Mouse (Mus musculus) T-cell, adult 2 months (primary cell): ENCODE data around the gene Gcsh.

Experiments
- DNase-seq: peaks from one replicate; pipeline ENCODE4 v3.0.0; 2022; ENCODE audit warnings: low spot score

Gcsh gene

DNA sequence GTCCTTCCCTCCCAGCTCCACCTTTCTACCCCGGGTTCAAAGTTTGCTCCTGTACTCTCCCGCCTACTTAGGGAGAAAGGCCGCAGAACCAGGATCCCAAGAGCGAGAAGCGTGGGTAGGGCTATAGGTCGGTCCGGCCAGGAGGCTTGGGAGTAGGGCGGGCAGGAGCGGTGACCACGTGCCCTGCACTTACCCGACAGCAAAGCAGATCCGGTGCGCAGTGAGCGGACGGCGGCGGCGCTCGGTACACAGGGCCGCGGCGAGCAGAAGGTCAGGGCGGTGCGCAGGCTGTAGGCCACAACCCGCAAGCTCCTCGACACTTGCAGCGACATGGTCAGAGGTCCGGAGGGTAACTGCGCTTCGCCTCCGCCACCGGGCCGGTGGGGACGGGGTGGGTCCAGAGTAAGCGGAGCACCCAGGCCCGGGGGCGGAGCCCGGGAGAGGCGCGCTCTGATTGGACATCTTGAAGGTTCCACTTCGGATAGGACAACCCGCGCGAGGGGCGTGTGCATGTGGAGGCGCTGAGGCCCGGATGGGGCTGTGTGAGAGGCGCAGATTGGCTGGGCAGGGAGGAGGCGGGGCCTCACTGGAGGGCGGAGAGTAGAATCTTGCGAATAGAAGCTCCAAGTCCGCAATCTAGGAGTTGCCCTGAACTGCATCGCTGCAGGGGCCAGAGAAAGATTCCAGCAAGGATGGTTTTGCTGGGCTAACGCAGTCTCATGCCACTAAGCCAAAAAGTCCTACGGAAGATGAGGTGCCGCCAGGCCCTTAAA, at the start of gene Gcsh:
Gcsh (minus strand) TSS at position 443 of the 773 bp plus-strand sequence.
- DNase-seq = peak; percentile 97

DNA sequence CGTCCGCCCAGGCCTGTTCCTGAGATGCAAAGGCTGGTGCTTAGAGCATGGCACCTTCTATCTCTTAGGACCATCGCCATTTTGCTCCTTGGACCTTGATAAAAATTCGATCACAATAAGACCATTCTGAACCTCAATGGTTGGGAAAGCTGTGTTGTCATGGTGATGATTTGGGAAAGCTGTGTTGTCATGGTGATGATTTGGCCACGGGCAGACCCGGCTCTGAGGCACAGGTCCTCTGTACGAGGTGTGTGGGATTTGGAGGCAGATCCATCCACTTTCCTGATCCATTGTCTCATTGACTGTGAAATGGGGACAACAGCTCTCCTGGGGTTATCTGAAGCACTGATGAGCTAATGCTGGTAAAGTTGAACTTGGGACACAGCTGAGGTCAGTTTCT, 46.5 kb upstream of the Gcsh start:
- DNase-seq = no peak

DNA sequence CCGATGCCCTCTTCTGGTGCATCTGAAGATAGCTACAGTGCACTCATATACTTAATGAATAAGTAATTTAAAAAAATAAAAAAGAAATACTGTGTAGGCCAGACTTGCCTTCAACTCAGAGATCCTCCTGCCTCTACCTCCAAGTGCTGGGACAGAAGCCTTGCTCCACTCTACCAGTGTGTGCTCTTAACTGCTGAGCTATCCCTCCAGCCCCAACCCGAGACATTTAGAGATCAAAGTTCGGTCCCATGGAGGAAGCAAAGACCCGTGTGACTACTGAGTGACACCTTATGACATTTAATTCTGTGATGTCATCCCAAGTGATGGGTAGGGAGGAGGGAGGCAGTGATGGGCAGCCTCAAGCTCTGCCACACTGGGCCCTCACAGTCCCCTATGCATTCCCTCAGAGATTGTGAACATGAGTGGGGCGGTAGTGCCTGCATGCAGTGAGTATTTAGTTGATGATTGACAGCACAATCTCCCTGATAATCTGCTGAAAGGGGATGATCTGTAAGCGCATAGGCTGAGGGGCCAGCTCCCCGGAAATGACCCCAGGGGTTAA, 44.1 kb upstream of the Gcsh start:
- DNase-seq = no peak

DNA sequence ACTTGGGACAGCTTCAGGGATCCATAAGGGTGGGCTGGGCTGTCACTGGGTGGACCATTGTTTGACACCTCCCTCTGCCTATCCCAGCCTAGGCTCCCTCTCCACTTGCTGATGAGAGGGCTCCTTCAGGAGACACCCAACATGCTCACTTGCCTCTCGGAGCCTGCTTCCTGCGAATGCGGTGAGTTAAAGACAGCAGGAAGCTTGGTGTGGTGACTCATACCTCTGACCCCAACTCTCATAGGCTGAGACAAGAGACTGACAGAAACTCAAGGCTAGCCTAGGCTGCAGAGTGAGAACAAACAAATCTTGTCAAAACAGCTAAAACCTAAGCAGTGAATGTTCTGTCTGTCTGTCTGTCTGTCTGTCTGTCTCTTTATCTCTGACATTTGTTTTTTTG, 40.1 kb upstream of the Gcsh start:
- DNase-seq = peak; percentile 33

DNA sequence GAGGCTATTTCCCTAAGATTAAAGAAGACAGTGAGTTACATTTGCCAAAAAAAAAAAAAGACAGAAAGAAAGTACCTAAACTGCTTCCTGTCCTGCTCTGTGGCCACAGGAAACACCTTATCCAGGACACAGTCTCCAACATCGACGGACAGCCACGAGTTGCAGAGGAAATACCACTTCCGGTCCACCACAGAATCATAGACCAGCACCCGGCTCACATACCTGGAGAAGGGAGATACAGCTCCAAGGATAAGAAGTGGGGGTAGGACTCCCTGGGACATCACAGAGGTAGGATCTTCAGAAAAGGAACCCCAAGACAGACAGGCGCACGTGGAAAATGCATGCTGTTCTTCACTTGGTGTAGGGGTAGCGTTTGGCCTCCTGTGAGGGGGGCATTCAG, 39.3 kb upstream of the Gcsh start:
- no peak for DNase-seq

DNA sequence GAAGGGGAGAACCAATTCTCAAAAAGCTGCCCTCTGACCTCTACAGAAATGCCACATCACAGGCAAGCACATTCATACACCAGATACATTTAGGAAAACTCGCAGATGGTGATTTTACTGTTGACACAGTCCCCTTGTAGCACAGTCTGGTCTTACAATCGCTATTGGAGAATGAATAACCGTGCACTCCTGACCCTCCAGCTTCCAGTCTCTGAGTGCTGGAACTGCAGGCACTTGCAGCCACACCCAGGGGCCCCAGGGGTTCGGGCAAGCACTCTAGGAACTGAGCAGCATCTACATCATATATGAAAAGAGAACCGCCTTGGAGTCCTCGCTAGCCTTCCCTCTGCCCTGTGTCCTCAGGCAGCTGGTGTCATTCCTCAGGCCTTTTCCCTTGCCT, 38.1 kb upstream of the Gcsh start:
- no peak for DNase-seq

DNA sequence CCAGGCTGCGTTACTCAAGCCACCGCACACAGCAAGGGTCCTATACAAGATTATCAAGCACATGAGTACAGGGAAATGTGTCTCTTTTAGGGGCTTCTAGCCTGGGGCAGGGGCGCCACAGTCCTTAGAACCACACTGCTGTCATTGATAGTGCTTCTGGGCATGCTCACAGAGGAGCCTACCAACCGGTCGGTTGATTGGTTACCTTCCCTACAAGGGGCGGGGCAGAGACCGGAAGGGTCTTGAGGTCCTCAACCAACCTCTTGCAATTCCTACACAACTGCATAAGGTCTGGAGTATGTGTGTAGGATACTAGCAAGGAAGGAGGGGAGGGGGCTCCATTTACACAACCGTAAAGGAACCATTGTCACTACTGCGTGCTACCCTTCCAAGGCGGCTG, 35.3 kb upstream of the Gcsh start:
- DNase-seq = no peak

DNA sequence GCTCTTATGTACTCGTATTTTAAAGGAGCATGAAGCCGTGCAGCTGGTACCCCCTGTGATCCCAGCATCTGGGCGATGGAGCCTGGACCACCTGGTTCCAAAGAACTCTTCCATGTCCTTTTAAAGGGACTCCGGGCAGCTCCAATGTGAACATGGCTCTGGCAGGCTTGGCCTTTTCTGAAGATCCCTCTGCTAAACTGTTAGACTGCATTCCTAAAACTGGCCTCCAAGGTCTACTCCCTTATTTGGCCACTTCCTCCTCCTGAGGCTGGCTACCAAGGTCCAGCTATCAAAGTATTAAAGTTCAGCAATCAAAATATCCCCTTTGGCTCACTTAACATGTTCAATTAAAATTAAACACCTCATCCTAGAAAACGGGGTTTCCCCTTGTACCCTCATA, 34.3 kb upstream of the Gcsh start:
- DNase-seq = no peak

DNA sequence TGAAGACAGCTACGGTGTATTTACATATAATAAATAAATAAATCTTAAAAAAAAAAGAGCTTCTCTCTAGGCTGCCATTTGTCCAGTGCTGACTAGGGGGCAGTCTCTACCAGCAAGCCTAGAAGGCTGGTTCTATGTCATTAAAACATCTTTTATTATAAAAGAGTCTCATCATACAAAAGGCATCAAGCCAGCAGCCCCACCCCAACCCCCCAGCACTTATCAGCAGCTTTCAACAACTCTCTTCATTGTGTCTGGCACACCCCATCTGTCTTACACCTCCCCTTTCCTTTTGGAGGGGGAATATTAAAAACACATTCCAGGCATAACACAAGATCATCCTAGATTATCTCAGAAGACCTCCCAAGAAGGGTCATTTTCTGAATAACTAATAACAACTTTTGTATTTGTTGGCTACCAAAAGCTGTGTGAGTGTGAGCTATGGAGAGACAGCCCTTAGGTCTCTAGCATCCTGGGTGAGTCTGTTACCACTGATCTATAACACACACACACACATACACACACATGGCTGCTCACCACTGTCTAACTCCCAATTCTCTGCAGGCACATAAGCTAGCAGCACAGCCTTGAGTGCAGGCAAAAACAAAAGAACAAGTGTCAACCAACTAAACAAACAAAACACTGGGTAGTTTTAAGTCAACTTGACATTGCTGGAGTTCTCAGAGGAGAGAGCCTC, 29.1 kb upstream of the Gcsh start:
- DNase-seq = no peak

DNA sequence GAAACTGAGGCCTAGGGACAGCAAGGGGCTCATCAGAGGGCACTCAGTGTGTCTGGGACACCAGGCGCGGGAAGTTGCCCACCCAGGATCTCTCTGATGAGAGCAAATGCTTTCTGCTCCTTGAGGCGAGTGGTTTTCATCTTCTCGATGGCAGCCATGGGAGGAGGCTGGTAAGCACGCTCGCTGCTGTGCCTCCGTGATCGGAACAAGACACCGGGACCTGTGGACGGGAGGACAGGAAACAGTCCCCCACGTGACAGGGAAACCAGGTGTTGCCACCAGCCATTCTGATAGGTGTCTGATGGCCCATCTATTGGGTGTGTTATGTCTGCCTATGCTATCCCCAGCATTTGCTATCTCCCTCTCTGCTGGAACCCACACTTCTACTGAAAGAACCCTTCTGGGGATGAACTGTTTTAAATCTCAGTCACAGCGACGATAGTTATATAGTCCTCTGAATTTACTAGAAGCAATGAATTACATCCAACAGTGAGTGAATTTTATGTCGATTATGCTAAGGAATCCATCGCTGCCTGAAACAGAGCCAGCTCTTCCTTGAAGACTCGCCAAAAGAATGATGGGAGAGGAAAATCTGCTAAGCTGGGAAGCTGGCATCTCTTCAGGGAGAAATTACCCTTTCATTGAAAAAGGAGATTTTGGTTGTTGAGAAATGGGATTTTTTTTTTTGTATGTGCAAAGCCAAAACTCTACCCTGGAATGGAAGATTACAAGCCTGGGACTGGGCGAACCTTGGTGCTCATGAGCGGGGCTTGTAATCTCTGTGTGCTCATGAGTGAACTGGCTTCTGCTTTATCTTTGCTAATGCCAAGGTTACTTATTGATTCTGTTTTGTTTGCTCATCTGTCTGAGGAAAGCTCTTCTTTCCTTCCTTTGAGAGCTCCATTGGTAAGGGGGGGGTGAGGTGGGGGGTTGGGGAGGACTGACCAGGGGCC, 26.3 kb upstream of the Gcsh start:
- DNase-seq = no peak

DNA sequence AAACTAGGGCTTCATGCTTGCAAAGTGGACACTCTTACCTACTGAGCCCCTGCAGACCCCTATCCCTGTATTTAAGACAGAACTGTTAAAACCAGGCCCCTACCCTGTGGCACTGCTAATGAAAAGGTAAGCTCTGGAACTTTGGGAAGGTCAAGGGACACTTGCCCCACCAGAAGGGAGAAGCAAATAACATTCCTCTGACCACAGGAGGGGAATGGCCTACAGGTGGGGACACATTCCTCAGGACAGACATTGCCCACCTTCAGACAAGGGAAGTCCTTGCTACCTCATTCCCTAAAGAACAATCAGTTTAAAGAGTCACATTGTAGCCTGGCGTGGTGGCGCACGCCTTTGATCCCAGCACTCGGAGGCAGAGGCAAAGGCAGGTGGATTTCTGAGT, 24.6 kb upstream of the Gcsh start:
- no peak for DNase-seq

DNA sequence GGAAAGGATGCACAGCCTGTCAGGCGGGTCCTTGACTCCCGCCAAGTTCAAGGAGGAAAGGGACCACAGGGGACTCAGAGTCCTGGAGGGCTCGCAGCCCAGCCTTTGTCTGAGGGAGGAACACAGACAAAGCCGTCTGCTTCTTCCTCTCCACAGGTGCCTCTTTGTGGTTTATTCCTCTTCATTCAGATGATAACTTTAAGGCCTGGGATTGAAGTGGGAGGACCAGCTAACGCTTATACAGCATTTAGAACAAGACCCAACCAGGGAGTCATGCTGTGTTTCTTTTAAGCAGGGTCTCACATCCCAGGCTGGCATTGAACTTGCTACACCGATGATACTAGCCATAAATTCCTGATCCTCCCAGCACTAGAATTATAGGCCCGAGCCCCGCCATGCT, 23.7 kb upstream of the Gcsh start:
- no peak for DNase-seq

DNA sequence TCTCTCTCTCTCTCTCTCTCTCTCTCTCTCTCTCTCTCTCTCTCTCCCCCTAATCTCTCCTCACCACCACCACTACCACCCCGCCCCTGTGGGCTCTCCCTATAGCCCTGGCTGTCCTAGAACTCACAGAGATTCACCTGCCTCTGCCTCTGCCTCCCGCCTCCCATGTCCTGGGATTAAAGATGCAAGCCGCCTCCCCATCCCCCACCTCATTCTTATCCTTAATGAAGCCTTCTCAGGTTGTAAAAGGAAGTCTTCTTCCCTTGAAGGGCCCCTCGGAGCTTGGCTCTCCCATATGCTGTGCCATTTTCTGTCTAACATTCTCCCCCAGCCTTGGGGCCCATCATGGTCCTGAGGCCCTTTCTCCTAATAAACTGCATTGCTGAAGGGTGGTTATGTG, 22.3 kb upstream of the Gcsh start:
- DNase-seq = no peak

DNA sequence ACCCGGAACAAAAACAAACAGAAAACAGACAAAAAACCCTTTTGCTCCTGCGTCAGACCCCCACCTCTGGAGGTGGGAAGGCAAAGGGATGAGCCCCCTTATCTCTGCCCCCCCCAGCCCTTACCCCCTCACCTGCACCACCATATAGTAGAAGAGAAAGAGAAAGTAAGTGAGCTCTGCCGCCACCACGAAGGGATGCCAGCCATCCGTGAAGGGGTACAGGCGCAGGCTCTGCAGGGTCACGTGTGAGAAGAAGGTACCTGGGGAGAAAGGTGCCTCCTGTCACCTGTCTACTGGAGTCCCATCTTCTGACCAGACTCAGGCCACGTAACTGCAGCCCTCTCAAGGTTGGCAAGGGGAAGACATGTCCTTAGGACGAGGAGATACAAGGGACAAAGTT, 18.0 kb upstream of the Gcsh start:
- DNase-seq = no peak

DNA sequence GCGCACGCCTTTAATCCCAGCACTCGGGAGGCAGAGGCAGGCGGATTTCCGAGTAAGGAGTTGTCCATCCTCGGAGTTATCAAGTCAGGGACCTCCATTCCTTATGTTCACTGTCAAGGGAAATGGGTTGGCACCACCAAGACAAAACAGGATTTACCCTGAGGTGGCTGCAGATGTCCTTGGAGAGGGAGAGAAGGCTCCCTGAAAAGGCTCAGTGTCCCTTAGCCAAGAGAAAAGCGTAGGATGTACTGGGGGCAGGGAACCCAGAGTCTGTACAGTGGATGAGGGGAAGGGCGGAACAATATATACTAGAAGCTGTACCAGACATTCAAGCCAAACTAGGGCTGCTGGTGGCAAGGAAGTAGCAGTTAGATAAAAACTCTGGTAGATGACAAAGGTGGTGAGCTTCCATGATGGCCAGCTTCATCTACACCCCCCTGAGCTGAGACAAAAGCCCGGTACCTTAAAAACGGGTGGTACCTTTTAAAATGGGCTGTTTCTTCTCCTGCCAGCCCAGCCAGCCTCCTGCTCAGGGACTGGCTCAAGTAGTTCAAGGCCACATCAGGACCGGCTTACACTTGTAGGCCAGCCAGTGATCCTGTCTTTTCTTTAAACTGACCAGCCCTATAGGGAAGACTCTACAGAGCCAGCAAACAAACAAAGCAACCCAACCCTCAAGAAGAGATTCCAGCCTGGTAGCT, 829 bp upstream of the Gcsh start:
- no peak for DNase-seq

DNA sequence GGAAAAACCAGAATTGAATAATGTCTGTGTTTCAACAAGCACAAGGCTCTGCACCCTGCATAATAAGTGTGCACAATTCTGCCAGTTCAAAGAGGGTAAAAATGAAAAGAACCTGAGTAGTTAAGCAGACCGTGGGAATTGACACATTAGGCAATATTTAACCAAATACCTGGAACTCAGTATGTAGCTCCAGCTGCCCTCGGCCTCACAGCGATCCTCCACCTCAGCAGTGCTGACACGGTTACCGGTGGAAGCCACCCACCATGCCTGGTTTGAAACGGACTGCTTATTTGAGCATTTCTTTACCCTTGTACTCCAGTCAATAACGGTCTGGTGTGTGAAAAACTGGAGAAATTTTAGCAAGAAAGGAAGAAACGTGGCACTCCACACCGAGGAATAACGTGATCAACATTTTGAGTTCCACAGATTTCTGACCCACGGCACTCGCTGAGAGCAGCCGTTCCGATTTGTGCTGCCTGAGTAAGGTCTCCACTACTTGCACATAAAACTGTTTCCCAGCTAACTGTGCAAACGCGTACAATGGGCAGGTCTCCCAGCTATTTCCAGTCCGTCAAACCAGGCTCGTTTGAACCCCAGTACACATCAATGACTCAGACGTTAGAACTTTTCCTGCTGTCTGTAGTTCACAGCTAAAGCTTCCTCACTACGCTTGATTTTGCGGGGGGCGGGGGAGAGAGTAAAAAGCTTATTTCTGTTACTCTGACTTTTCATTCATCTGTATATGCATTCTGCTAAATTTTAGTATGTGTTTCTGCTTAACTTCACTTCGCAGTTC, 963 bp downstream of the Gcsh start:
- DNase-seq = peak; percentile 7

DNA sequence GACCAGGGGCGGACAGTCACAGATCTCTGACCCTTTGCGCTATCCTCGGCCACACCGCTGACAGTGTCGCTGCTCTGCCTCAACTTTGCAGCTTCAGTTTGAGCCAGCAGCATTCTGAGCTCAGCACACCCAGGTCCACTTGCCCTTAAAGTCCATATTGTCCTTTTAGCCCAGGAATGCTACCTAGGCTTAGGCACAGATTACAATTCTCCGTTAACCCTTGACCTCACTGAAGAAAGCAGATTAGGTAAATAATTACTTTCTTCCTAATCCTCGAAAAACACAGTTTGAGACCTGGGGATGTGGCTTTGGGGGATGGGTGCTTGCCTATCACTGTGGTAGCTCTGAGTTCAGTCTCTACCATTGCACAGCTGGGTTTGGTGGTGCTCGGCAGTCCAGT, 2.1 kb downstream of the Gcsh start:
- no peak for DNase-seq

DNA sequence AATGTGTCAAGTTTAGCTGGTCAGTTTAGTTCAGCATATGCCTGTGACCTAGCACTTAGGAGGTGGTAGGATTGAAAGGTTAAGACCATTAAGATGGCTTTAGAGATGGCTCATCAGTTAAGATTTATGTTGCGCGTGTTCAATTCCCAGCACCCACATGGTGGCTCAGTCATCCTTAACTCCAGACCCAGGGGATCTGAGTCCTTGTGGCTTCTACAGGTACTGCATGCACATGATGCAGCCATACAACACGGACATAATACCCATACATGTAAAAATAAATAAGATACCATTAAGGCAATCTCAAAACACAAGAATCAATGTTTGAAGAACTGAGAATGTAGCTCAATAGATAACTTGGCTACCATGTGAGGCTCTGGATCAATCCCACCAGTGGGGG, 3.5 kb downstream of the Gcsh start:
- no peak for DNase-seq

DNA sequence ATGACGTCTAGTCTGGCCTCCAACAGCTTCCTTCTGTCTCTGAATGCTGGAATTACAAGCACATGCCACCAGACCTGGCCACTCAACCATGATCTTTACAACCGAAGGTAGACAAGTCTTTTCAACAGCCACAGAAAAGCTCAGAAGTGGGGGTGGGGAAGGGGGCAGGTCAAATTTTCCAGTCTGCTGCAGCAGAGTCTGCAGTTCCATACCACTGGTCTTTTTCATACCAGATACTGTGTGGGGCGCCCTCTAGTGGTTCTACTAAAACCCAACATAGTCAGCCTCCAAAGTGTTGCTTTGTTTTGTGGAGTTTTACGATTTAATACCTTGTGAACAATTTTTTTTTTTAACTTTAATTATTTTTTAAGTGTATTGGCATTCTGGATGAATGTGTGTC, 13.2 kb downstream of the Gcsh start:
- DNase-seq = peak; percentile 57

DNA sequence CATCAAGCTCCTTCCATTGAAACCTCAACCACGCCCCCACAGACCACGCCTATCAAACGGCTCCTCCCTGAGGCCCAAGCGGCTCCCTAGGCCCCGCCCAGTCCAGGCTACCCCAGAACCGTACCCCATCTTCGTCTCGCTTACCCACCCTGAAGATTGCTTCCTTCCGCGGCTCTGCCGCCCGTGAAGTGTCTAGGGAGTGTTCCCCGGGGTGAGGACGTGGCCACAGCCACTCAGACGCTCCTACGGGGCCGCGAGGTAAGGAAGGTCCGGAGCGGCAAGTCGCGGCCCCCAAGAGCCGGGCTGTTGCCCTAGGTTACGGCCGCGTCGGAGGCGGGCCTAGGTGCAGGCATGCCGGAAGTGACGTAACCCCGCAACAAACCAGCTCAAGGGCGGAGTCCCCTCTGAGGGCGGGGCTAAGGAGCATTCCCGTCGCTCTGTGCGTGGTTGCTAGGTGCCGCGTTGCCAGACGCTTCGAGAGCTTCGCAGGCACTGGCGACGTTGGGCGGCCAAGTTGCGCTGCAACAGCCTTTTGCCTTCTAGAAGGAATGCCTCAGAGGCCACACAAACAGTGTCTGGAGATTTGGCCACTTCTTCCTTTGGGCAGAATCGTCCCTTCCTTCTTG, 14.6 kb downstream of the Gcsh start, which contains the start of gene 1700030J22Rik:
1700030J22Rik (minus strand) TSS at position 329 of the 626 bp plus-strand sequence.
- peak; percentile 98 for DNase-seq
